Mouse (Mus musculus) heart, embryonic 11.5 days (tissue): ENCODE results near the gene Leng8. TPM values are rescaled to one million over a fixed set of nuclear protein-coding genes. Genes with fewer than 3 reads are reported as not detected.

Source experiments
- ATAC-seq: fragments of 200-750 bp; cut with Nextera tagmentation; replicated peaks from 2 replicates; pipeline ENCODE4 v1.8.0; 2017; ENCODE audit warnings: moderate library complexity; ENCODE audit not compliant: insufficient number of reproducible peaks, low FRiP score, low TSS enrichment
- H3K27ac ChIP-seq: fragments of 300-500 bp; sonication (generic); 2 replicates; pipeline ENCODE4 v1.5.1; 2014; ENCODE audit warnings: mild to moderate bottlenecking, low read depth, low read length
- H3K27me3 ChIP-seq: fragments of 300-500 bp; sonication (generic); 2 replicates; pipeline ENCODE4 v1.6.1; 2014; ENCODE audit warnings: mild to moderate bottlenecking, low read length, mixed read lengths; ENCODE audit not compliant: control insufficient read depth, insufficient read depth
- H3K36me3 ChIP-seq: fragments of 300-500 bp; sonication (generic); 2 replicates; pipeline ENCODE4 v1.6.1; 2014; ENCODE audit warnings: mild to moderate bottlenecking, low read length, moderate library complexity, mixed read lengths; ENCODE audit not compliant: control insufficient read depth, insufficient read depth
- H3K4me1 ChIP-seq: fragments of 300-500 bp; sonication (generic); 2 replicates; pipeline ENCODE4 v1.6.1; 2014; ENCODE audit warnings: low read length; ENCODE audit not compliant: control insufficient read depth, insufficient read depth
- H3K4me2 ChIP-seq: fragments of 300-500 bp; sonication (generic); 2 replicates; pipeline ENCODE4 v1.6.1; 2014; ENCODE audit warnings: mild to moderate bottlenecking, moderate library complexity
- H3K4me3 ChIP-seq: fragments of 300-500 bp; sonication (generic); 2 replicates; pipeline ENCODE4 v1.5.1; 2014; ENCODE audit warnings: low read depth, low read length
- H3K9ac ChIP-seq: fragments of 300-500 bp; sonication (generic); 2 replicates; pipeline ENCODE4 v1.6.1; 2014; ENCODE audit warnings: mild to moderate bottlenecking, low read depth, low read length, moderate library complexity
- H3K9me3 ChIP-seq: fragments of 300-500 bp; sonication (generic); replicated peaks from 2 replicates; pipeline ENCODE4 v1.6.1; 2016; ENCODE audit warnings: low read length; ENCODE audit not compliant: control insufficient read depth
- WGBS: fragments of 180-500 bp; shearing (Covaris S2); extraction: QIAGEN DNeasy Blood & Tissue Kit; methylation state at CpG from one replicate; pipeline ENCODE4 v1.1.7; 2014; ENCODE audit not compliant: insufficient replicate concordance; 5-methylcytosine and 5-hydroxymethylcytosine counted together
- polyA plus RNA-seq: library from polyadenylated mRNA; unstranded; fragments of >200 nt; fragmentation: Nextera tagmentation; extraction: Ambion mirVana; gene quantifications from 2 replicates; pipeline ENCODE4 v1.2.1, GENCODE M21; 2014

The Leng8 gene
- polyA plus RNA-seq, 1 experiment from 2014 or later: 42.6 TPM

DNA sequence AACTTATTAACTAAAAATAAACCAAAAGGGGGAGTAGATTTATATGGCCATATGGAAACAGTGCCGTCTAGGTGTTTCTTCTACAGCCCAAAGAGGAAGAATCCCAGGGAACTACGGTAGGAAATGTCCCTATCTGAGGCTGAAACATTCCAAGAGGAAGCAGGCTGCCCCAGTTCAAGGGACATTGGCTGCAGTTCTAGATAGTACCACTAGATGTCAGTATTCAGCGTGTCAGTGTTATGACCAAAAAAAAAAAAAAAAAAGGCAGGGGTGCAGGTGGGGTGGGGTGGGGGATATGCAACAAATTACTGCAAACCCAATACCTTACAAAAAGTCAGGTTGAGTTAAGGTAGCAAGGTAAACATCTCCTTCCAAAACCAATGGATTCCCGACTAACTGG lies 33.4 kb upstream of the Leng8 start:
- H3K9ac ChIP-seq: no peak overlapping the region
- H3K4me1 ChIP-seq: no peaks in the 10 kb centered on the region
- ATAC-seq: no peak
- no peak overlapping the region for H3K4me2 ChIP-seq
- no peak overlapping the region for H3K27ac ChIP-seq
- no peak overlapping the region for H3K4me3 ChIP-seq
- no peaks in the 10 kb centered on the region for H3K9me3 ChIP-seq
- WGBS: 18% methylated on average over 4 of the region's 4 CpGs
- no peaks in the 10 kb centered on the region for H3K27me3 ChIP-seq
- H3K36me3 ChIP-seq: no peaks in the 10 kb centered on the region

DNA sequence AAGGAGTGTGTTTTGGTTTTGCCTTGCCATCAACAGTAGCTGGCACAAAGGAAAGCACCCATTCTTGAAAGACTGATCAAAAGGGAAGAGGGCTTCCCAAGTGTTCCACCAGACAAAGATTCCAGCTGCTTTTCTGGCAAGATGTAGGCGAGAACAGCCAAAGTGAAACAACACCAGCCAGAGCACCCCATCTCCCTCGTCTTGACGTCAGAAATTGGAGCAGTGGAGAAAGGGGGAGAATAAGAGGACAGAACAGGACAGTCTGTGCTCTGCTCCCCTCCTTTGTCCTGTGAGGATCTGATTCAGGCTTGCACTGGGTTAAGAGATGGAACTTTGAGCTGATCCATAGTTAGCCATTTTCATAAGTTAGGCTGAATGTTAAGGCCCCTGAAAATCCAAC lies 25.1 kb upstream of the Leng8 start:
- Histone ChIP-seq H3K36me3 (no peaks in the 10 kb centered on the region), H3K4me2 (no peak overlapping the region), H3K27ac (no peak overlapping the region), H3K27me3 (no peaks in the 10 kb centered on the region), H3K4me1 (peaks cover 2% of the 10 kb centered on the region; the same call in 1 of the 2 replicates), H3K9ac (no peak overlapping the region), H3K4me3 (no peak overlapping the region), H3K9me3 (no peaks in the 10 kb centered on the region)
- WGBS: 49% methylated on average over 3 of the region's 3 CpGs
- no peak for ATAC-seq

DNA sequence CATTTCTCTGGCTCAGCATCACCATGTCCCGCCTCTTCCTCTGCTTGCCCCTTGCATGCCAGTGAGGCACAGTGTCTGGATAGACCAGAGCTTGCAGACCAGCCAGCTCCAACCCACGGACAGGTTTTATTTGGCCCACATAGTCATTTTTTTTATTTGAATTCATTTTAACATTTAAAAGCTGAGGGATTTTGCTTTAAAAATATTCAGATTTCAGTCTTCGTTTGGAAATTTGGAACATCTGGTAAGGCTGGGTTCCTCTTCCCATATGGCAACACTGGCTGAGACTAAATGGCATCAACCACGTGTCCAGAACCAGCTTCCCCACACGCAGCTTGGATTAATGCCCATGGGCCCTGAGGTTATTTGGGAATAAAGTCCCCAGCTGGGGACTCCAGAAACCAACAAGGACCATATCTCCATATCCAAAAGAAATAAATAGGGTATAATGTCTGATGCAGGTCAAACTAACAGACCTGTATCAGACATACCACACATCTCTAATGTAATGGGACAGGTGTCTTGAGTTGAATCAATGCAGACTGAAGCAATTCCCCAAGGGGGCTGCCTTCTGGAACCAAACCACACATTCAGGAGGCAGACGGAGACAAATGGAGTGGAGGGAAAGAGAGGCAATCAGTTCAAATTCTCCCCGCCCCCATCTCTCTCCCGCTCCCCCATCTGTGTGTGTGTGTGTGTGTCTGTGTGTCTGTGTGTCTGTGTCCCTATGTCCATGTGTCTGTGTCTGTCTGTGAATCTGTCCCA lies 19.6 kb upstream of the Leng8 start:
- no peak for ATAC-seq
- 67% methylated on average over 8 of the region's 8 CpGs for WGBS
- Histone ChIP-seq H3K9me3 (no peaks in the 10 kb centered on the region), H3K27ac (no peak overlapping the region), H3K27me3 (peaks cover 29% of the 10 kb centered on the region), H3K9ac (no peak overlapping the region), H3K4me3 (no peak overlapping the region), H3K4me1 (peaks cover 6% of the 10 kb centered on the region), H3K4me2 (no peak overlapping the region), H3K36me3 (no peaks in the 10 kb centered on the region)

DNA sequence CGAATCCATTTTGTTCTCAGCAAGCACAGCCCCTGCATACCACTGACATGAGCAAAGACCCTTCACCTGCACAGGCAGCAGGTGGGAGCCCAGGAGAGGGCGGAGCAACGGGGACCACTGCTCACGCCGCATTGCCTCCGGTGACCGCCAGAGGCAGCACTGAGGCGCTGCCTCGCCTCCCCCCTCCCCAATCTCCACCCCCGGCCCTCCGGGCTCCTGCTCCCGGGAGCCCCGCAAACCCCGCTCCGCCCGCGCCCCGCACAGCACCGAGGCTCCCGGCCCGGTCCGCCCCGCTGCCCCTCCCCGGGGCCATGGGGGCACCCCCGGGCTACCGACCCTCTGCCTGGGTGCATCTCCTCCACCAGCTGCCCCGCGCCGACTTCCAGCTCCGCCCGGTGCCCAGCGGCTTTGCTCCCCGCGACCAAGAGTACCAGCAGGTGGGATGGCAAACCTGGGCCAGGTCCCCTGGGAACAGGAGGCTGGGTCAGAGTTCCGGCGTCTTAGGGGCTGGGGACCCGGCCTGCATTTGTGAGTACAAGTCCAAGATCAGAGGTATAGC lies 17.4 kb upstream of the Leng8 start, which contains the start of gene Ttyh1:
TSS of gene Ttyh1 (plus strand) at position 65 of the 559 bp plus-strand sequence.
- 1% methylated on average over 36 of the region's 37 CpGs for WGBS
- Histone ChIP-seq H3K4me3 (peak within 1 kb of the TSS; percentile 40), H3K4me2 (peak within 1 kb of the TSS; percentile 68), H3K36me3 (no peaks in the 10 kb centered on the region), H3K9me3 (no peaks in the 10 kb centered on the region), H3K27ac (no peak within 1 kb of the TSS), H3K27me3 (peaks cover 34% of the 10 kb centered on the region), H3K9ac (no peak within 1 kb of the TSS; the same call in 1 of the 2 replicates), H3K4me1 (peaks cover 4% of the 10 kb centered on the region; the same call in 1 of the 2 replicates)
- no peak for ATAC-seq

DNA sequence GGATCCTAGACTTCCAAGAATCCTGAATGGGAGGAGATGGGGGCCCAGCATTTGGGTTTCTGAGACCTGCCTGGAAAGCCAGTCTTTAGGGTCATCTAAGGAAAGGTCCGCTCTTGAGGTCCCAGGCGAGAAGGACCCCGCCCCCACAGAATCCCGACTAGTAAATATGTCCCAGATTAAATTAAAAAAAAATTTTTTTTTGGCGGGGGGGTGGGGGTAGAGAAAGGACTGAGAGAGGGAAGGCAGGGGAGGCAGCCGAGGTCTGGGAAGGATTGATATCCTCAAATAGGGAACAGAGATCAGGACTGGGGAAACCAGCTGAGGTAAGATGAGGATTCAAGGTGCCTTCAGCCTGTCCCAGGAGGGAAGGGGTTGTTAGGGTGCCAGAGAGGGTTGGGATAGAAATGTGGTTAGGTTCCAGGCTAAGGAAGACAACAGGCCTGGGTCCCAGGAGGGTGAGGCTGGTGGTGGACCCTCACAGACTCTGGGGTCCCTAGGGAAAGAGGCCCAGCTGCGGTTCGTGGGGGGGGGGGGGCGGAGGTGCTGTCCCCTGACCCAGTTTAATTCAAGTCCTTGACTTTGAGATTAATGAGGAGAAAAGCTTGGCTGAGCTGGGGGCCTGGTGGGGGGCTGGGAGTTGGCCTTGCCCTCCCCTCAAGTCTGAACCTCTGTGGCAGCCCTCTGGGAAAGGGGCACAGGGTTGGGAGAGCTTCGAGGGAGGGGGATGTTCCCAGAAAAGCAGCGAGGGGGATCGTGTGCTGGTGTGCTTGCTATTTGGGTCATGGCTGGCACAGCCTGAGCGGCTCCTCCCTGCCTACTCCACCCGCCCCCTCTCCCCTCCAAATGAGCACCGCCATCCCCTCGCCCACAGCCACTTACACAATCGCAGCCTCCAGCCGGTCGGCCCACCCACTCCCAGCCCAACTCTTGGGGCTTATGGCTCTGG lies 16.6 kb upstream of the Leng8 start:
- Histone ChIP-seq H3K9ac (no peak overlapping the region), H3K27ac (no peak overlapping the region), H3K4me2 (peak overlapping the region; percentile 68; the same call in 1 of the 2 replicates), H3K4me1 (peaks cover 4% of the 10 kb centered on the region; the same call in 1 of the 2 replicates), H3K9me3 (no peaks in the 10 kb centered on the region), H3K4me3 (no peak overlapping the region), H3K36me3 (no peaks in the 10 kb centered on the region), H3K27me3 (peaks cover 34% of the 10 kb centered on the region)
- no peak for ATAC-seq
- WGBS: 20% methylated on average over 19 of the region's 19 CpGs

DNA sequence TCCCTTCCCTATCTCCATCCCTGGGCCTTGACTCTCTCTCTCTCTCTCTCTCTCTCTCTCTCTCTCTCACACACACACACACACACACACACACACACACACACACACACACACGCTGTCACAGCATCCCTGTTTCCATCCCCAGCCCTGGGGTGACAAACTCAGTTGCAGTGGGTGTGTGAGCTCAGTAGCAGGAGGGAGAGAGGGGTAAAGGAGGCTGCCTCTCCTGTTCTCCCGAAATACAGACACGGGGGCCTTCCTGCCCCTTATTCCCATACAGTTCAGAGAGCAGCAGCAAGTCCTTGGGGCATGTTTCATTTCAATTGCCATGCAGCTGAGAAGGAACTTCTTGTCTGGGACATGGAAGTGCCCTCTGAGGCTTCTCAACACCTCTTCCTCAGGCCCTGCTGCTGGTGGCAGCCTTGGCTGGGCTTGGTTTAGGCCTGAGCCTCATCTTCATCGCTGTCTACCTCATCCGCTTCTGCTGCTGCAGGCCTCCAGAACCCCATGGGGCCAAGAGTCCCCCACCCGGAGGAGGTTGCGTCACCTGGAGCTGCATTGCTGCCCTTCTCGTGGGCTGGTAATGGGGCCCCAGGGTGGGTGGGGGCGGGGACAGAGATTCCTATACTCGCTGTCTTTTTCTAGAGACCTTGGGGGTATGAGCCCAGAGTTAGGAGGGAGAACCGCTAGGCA lies 14.6 kb upstream of the Leng8 start:
- peaks cover 4% of the 10 kb centered on the region; the same call in 1 of the 2 replicates for H3K4me1 ChIP-seq
- peaks cover 34% of the 10 kb centered on the region for H3K27me3 ChIP-seq
- 48% methylated on average over 11 of the region's 11 CpGs for WGBS
- H3K9me3 ChIP-seq: no peaks in the 10 kb centered on the region
- no peak overlapping the region for H3K4me2 ChIP-seq
- no peaks in the 10 kb centered on the region for H3K36me3 ChIP-seq
- H3K27ac ChIP-seq: no peak overlapping the region
- no peak for ATAC-seq
- no peak overlapping the region for H3K4me3 ChIP-seq
- no peak overlapping the region for H3K9ac ChIP-seq

DNA sequence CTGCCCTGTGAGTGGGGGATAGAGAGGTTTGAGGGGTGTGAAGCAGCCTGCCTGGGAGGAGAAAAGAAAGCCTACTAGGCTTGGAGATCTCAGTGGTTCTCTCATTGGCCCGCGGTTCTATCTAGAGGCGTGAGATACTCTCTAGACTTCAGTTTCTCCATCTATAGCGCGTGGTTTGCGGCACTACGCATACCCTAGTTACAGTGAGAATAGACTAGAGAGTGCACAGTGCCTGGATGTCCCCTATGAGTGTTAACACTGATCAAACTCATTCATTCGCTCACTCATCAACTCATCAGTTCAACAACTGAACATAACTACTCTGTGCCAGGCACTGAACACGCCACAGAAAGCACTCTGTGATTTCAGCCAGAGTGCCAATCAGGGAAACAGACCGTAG lies 14.1 kb upstream of the Leng8 start:
- ATAC-seq: no peak
- Histone ChIP-seq H3K9me3 (no peaks in the 10 kb centered on the region), H3K4me1 (peaks cover 4% of the 10 kb centered on the region; the same call in 1 of the 2 replicates), H3K27ac (no peak overlapping the region), H3K36me3 (no peaks in the 10 kb centered on the region), H3K27me3 (peaks cover 34% of the 10 kb centered on the region), H3K4me2 (no peak overlapping the region), H3K9ac (no peak overlapping the region), H3K4me3 (no peak overlapping the region)
- 80% methylated on average over 10 of the region's 10 CpGs for WGBS

DNA sequence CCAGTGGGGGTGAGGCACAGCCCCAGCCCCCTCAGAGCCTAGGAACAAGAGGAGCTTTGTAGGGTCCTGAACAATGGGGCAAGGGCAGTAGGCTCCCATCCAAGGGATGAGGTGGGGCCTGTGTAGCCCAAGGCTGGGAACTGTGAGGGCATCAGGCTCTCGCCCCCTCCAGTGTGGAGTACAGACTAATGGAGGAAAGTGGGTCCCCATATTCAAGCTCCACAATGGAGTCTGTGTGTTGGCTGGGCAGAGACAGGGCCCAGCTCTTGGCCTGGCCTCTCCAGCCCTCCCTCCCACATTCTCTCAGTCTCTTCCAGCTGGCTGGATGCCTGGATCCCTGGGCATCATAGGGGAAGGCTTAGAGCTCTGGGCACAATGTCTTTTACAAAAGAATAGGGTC lies 13.1 kb upstream of the Leng8 start:
- H3K4me3 ChIP-seq: no peak overlapping the region
- H3K27me3 ChIP-seq: peaks cover 31% of the 10 kb centered on the region
- ATAC-seq: 0 out of 2 replicates have a peak, but pooled peaks have one; percentile 6
- no peak overlapping the region for H3K27ac ChIP-seq
- 58% methylated on average over 1 of the region's 1 CpGs for WGBS
- H3K36me3 ChIP-seq: no peaks in the 10 kb centered on the region
- no peak overlapping the region for H3K9ac ChIP-seq
- H3K4me1 ChIP-seq: peaks cover 4% of the 10 kb centered on the region; the same call in 1 of the 2 replicates
- H3K9me3 ChIP-seq: no peaks in the 10 kb centered on the region
- no peak overlapping the region for H3K4me2 ChIP-seq
